9 mouse cellular contexts compared by ENCODE assay signal in genomic region chr1:133071666-133072381, GRCm38 (mm10). TPM values are rescaled to one million over a fixed set of nuclear protein-coding genes. Genes with fewer than 3 reads are reported as not detected.
DNase-seq lines count a peak whose midpoint lies in the region; ATAC-seq and TF ChIP-seq lines count a peak whose summit lies in the region.
"Had no signal": no experiment of that assay in that cellular context is flagged by ENCODE, and none has a peak within 500 bp of the region (broad histone marks: within the 10 kb centered on the region; RNA-seq: fewer than 3 reads in every experiment).

No protein-coding gene starts in this region.

- TF ChIP-seq CTCF in layer of hippocampus, adult 2 months (conservative IDR thresholded peaks at IDR 0.05): no peak

- DNase-seq in kidney, postnatal 10 days: peak; percentile 51
- DNase-seq in kidney, postnatal 14 days: no peak
- peak; percentile 72 to 73 for DNase-seq in cerebellum, postnatal 14 days
- peak; percentile 61 for DNase-seq in gastrocnemius, adult 18-20 months (ENCODE audit: low spot score)
- peak; percentile 47 to 52 for DNase-seq in layer of hippocampus, adult 2 months (ENCODE audit: low spot score in 2 of 2)
- DNase-seq in right cerebral cortex, postnatal 25 days: peak; percentile 57
- DNase-seq in spleen, postnatal 14 days (ENCODE audit: low spot score in 2 of 2): no peak

- H3K27ac ChIP-seq in layer of hippocampus, adult 2 months: peak overlapping the region; percentile 71
- H3K27ac ChIP-seq: macrophage had no signal

- no peak overlapping the region for H3K4me3 ChIP-seq in layer of hippocampus, adult 2 months

- ATAC-seq in CD4-positive, CD25-positive, alpha-beta regulatory T cell, adult 4 months: no peak

RNA-seq across cellular contexts. Expression of gene Pik3c2b, which starts 26.4 kb away (rescaled TPM):
- 10 to 100 TPM in 1 of 2 experiments, 1 to 10 TPM in 1; 8.2 to 10.8 TPM for total RNA-seq in gastrocnemius, adult 18-20 months (2021)
- total RNA-seq in layer of hippocampus, adult 2 months (2021): 10 to 100 TPM; 13.7 to 15.5 TPM
- 1 to 10 TPM in 1 of 2 experiments, under 1 TPM in 1; 0.78 to 1.1 TPM for polyA plus RNA-seq in CD4-positive, CD25-positive, alpha-beta regulatory T cell, adult 4 months (2017; shearing (Covaris generic))

RNA-seq across cellular contexts. Expression of gene Mdm4, which starts 41.5 kb away (rescaled TPM):
- total RNA-seq in gastrocnemius, adult 18-20 months (2021): 10 to 100 TPM; 20.6 to 22.3 TPM
- 100 to 1,000 TPM in 1 of 2 experiments, 10 to 100 TPM in 1; 80.8 to 101 TPM for total RNA-seq in layer of hippocampus, adult 2 months (2021)
- 100 to 1,000 TPM in 1 of 2 experiments, 10 to 100 TPM in 1; 97.4 to 119 TPM for polyA plus RNA-seq in CD4-positive, CD25-positive, alpha-beta regulatory T cell, adult 4 months (2017; shearing (Covaris generic))

RNA-seq across cellular contexts. Expression of gene Ppp1r15b, which starts 59.1 kb away (rescaled TPM):
- 10 to 100 TPM; 13.0 to 15.3 TPM for total RNA-seq in gastrocnemius, adult 18-20 months (2021)
- total RNA-seq in layer of hippocampus, adult 2 months (2021): 10 to 100 TPM; 38.5 to 39.8 TPM
- polyA plus RNA-seq in CD4-positive, CD25-positive, alpha-beta regulatory T cell, adult 4 months (2017; shearing (Covaris generic)): 10 to 100 TPM; 20.6 to 21.8 TPM

Comparison
In these comparisons a context has a peak if more than half of its experiments do, and no peak if none do; other contexts are left out.
1. DNase-seq: peak in kidney, postnatal 10 days (single experiment), cerebellum, postnatal 14 days (2 of 2), gastrocnemius, adult 18-20 months (single experiment), layer of hippocampus, adult 2 months (2 of 2) and right cerebral cortex, postnatal 25 days (single experiment); none in kidney, postnatal 14 days (single experiment) and spleen, postnatal 14 days (0 of 2).